Mouse (Mus musculus) liver, postnatal 0 days (tissue): ENCODE results near the gene Speer4f2. TPM values are rescaled to one million over a fixed set of nuclear protein-coding genes. Genes with fewer than 3 reads are reported as not detected.

Source experiments
- ATAC-seq: fragments of 200-750 bp; cut with Nextera tagmentation; 2 replicates; pipeline ENCODE4 v1.8.0; 2017; ENCODE audit warnings: mild to moderate bottlenecking, moderate library complexity
- DNase-seq: peaks from one replicate; pipeline ENCODE4 v3.0.0-alpha.2; 2016
- H3K27ac ChIP-seq: fragments of 300-500 bp; sonication (generic); 2 replicates; pipeline ENCODE4 v1.5.1; 2014; ENCODE audit warnings: antibody characterized with exemption, moderate library complexity, mild to moderate bottlenecking, low read depth
- H3K27me3 ChIP-seq: fragments of 300-500 bp; sonication (generic); 2 replicates; pipeline ENCODE4 v1.6.1; 2014; ENCODE audit warnings: low read length, control low read depth, mixed read lengths; ENCODE audit not compliant: insufficient read depth
- H3K36me3 ChIP-seq: fragments of 300-500 bp; sonication (generic); replicated peaks from 2 replicates; pipeline ENCODE4 v1.6.1; 2014; ENCODE audit warnings: mild to moderate bottlenecking, control low read depth, low read length, moderate library complexity, mixed read lengths; ENCODE audit not compliant: insufficient read depth
- H3K4me1 ChIP-seq: fragments of 300-500 bp; sonication (generic); 2 replicates; pipeline ENCODE4 v1.6.1; 2014; ENCODE audit warnings: antibody characterized with exemption, mild to moderate bottlenecking, control low read depth; ENCODE audit not compliant: insufficient read depth
- H3K4me2 ChIP-seq: fragments of 300-500 bp; sonication (generic); 2 replicates; pipeline ENCODE4 v1.6.1; 2014; ENCODE audit warnings: low read depth, mild to moderate bottlenecking, low read length, moderate library complexity, mixed read lengths
- H3K4me3 ChIP-seq: fragments of 300-500 bp; sonication (generic); 2 replicates; pipeline ENCODE4 v1.5.1; 2014; ENCODE audit warnings: low read depth, low read length
- H3K9ac ChIP-seq: fragments of 300-500 bp; sonication (generic); replicated peaks from 2 replicates; pipeline ENCODE4 v1.6.1; 2014; ENCODE audit warnings: mild to moderate bottlenecking, moderate library complexity
- H3K9me3 ChIP-seq: fragments of 300-500 bp; sonication (generic); 2 replicates; pipeline ENCODE4 v1.6.1; 2016; ENCODE audit warnings: mild to moderate bottlenecking, control low read depth, low read length, mixed read lengths
- CTCF ChIP-seq: sonication (generic); IDR thresholded peaks from 2 replicates; pipeline ENCODE4 v1.5.1; 2016; ENCODE audit warnings: antibody characterized with exemption, low read depth
- EP300 ChIP-seq: IDR thresholded peaks from 2 replicates; pipeline ENCODE4 v1.6.1; 2016; ENCODE audit warnings: antibody characterized with exemption, low read depth, mild to moderate bottlenecking
- WGBS: fragments of 180-500 bp; shearing (Covaris S2); extraction: QIAGEN DNeasy Blood & Tissue Kit; methylation state at CpG from one replicate; pipeline ENCODE4 v1.1.7; 2014; ENCODE audit not compliant: insufficient replicate concordance; 5-methylcytosine and 5-hydroxymethylcytosine counted together
- polyA plus RNA-seq: library from polyadenylated mRNA; unstranded; fragments of >200 nt; fragmentation: Nextera tagmentation; extraction: Ambion mirVana; gene quantifications from 2 replicates; pipeline ENCODE4 v1.2.1, GENCODE M21; 2015

Gene Speer4f2
- polyA plus RNA-seq, 1 experiment from 2014 or later, result not detected

GRCm38 (mm10) chr5:17400571-17400970 lies 27.6 kb downstream of the Speer4f2 start:
- peaks cover 4% of the 10 kb centered on the region; the same call in 1 of the 2 replicates for H3K9me3 ChIP-seq
- H3K36me3 ChIP-seq, result no peaks in the 10 kb centered on the region
- H3K4me1 ChIP-seq, result no peaks in the 10 kb centered on the region
- TF ChIP-seq CTCF (no peak), EP300 (no peak)
- no peaks in the 10 kb centered on the region for H3K27me3 ChIP-seq
- DNase-seq (no peak), ATAC-seq (no peak)
- WGBS, result 63% methylated on average over 1 of the region's 1 CpGs
- H3K4me3 ChIP-seq, result no peak overlapping the region
- H3K9ac ChIP-seq, result no peak overlapping the region
- no peak overlapping the region for H3K27ac ChIP-seq
- H3K4me2 ChIP-seq, result no peak overlapping the region

GRCm38 (mm10) chr5:17401206-17402077 lies 28.5 kb downstream of the Speer4f2 start:
- H3K4me1 ChIP-seq, result no peaks in the 10 kb centered on the region
- no peak overlapping the region for H3K4me3 ChIP-seq
- H3K9me3 ChIP-seq, result peaks cover 4% of the 10 kb centered on the region; the same call in 1 of the 2 replicates
- H3K27ac ChIP-seq, result no peak overlapping the region
- H3K36me3 ChIP-seq, result no peaks in the 10 kb centered on the region
- no peak overlapping the region for H3K9ac ChIP-seq
- TF ChIP-seq EP300, result no peak
- no peak for TF ChIP-seq CTCF
- DNase-seq, result no peak
- H3K4me2 ChIP-seq, result no peak overlapping the region
- no peak for ATAC-seq
- no peaks in the 10 kb centered on the region for H3K27me3 ChIP-seq
- 71% methylated on average over 14 of the region's 14 CpGs for WGBS

- no peak overlapping the region for H3K4me3 ChIP-seq
- H3K27ac ChIP-seq, result no peak overlapping the region
- no peak for TF ChIP-seq CTCF
- TF ChIP-seq EP300, result 0 out of 2 replicates have a peak, but pooled peaks have one; percentile 52
- ATAC-seq (peak; percentile 44; the same call in 1 of the 2 replicates), DNase-seq (no peak)
- peaks cover 4% of the 10 kb centered on the region; the same call in 1 of the 2 replicates for H3K9me3 ChIP-seq
- H3K9ac ChIP-seq, result no peak overlapping the region
- 37% methylated on average over 4 of the region's 4 CpGs for WGBS
- H3K4me2 ChIP-seq, result no peak overlapping the region
- H3K27me3 ChIP-seq, result no peaks in the 10 kb centered on the region
- H3K4me1 ChIP-seq, result no peaks in the 10 kb centered on the region
- no peaks in the 10 kb centered on the region for H3K36me3 ChIP-seq
Measured at GRCm38 (mm10) chr5:17402330-17403125, 29.5 kb downstream of the Speer4f2 start.

- H3K4me2 ChIP-seq, result no peak overlapping the region
- DNase-seq (no peak), ATAC-seq (no peak)
- H3K27ac ChIP-seq, result no peak overlapping the region
- H3K9ac ChIP-seq, result no peak overlapping the region
- TF ChIP-seq EP300 (no peak), CTCF (no peak)
- H3K4me3 ChIP-seq, result no peak overlapping the region
- H3K36me3 ChIP-seq, result no peaks in the 10 kb centered on the region
- H3K9me3 ChIP-seq, result peaks cover 4% of the 10 kb centered on the region; the same call in 1 of the 2 replicates
- no peaks in the 10 kb centered on the region for H3K27me3 ChIP-seq
- H3K4me1 ChIP-seq, result no peaks in the 10 kb centered on the region
Measured at GRCm38 (mm10) chr5:17403584-17403983, 30.6 kb downstream of the Speer4f2 start.

- Histone ChIP-seq H3K4me3 (no peak overlapping the region), H3K27ac (no peak overlapping the region), H3K9ac (no peak overlapping the region), H3K4me2 (no peak overlapping the region), H3K9me3 (peaks cover 4% of the 10 kb centered on the region; the same call in 1 of the 2 replicates), H3K4me1 (no peaks in the 10 kb centered on the region), H3K27me3 (no peaks in the 10 kb centered on the region), H3K36me3 (no peaks in the 10 kb centered on the region)
- DNase-seq (no peak), ATAC-seq (no peak)
- 42% methylated on average over 4 of the region's 4 CpGs for whole genome bisulfite sequencing
- no peak for TF ChIP-seq CTCF
- no peak for TF ChIP-seq EP300
Measured at GRCm38 (mm10) chr5:17408924-17409660, 36.1 kb downstream of the Speer4f2 start.
